Mouse (Mus musculus) intestine, postnatal 0 days (tissue): ENCODE measurements around the gene Tedc2. TPM values are rescaled to one million over a fixed set of nuclear protein-coding genes. Genes with fewer than 3 reads are reported as not detected.

ENCODE experiments used
- ATAC-seq: fragments of 200-750 bp; cut with Nextera tagmentation; 2 replicates; pipeline ENCODE4 v1.8.0; 2017; ENCODE audit warnings: mild to moderate bottlenecking, moderate TSS enrichment, moderate library complexity
- H3K27ac ChIP-seq: fragments of 300-500 bp; sonication (generic); 2 replicates; pipeline ENCODE4 v1.5.1; 2014; ENCODE audit warnings: mild to moderate bottlenecking, low read depth, low read length, moderate library complexity
- H3K27me3 ChIP-seq: fragments of 300-500 bp; sonication (generic); replicated peaks from 2 replicates; pipeline ENCODE4 v1.6.1; 2014; ENCODE audit warnings: low read length, mixed read lengths; ENCODE audit not compliant: control insufficient read depth, insufficient read depth
- H3K36me3 ChIP-seq: fragments of 300-500 bp; sonication (generic); 2 replicates; pipeline ENCODE4 v1.6.1; 2014; ENCODE audit warnings: mild to moderate bottlenecking, moderate library complexity; ENCODE audit not compliant: control insufficient read depth, insufficient read depth
- H3K4me1 ChIP-seq: fragments of 300-500 bp; sonication (generic); replicated peaks from 2 replicates; pipeline ENCODE4 v1.6.1; 2014; ENCODE audit warnings: antibody characterized with exemption, low read length, mixed read lengths; ENCODE audit not compliant: control insufficient read depth, insufficient read depth
- H3K4me2 ChIP-seq: fragments of 300-500 bp; sonication (generic); replicated peaks from 2 replicates; pipeline ENCODE4 v1.6.1; 2014; ENCODE audit warnings: low read depth, mild to moderate bottlenecking, moderate library complexity
- H3K4me3 ChIP-seq: fragments of 300-500 bp; sonication (generic); 2 replicates; pipeline ENCODE4 v1.5.1; 2014; ENCODE audit warnings: low read depth, low read length
- H3K9ac ChIP-seq: fragments of 300-500 bp; sonication (generic); 2 replicates; pipeline ENCODE4 v1.6.1; 2014; ENCODE audit warnings: mild to moderate bottlenecking, low read depth, low read length
- H3K9me3 ChIP-seq: fragments of 300-500 bp; sonication (generic); 2 replicates; pipeline ENCODE4 v1.6.1; 2016; ENCODE audit warnings: mixed run types; ENCODE audit not compliant: control insufficient read depth
- CTCF ChIP-seq: sonication (generic); IDR thresholded peaks from 2 replicates; pipeline ENCODE4 v1.5.1; 2016; ENCODE audit warnings: low read depth, mild to moderate bottlenecking, control low read depth, antibody characterized with exemption, moderate library complexity
- WGBS: fragments of 180-500 bp; shearing (Covaris S2); extraction: QIAGEN DNeasy Blood & Tissue Kit; methylation state at CpG from one replicate; pipeline ENCODE4 v1.1.7; 2014; 5-methylcytosine and 5-hydroxymethylcytosine counted together
- polyA plus RNA-seq: library from polyadenylated mRNA; unstranded; fragments of >200 nt; fragmentation: Nextera tagmentation; extraction: Ambion mirVana; gene quantifications from 2 replicates; pipeline ENCODE4 v1.2.1, GENCODE M21; 2015

Tedc2 gene
- 6.8 and 7.3 TPM in 2 replicates for polyA plus RNA-seq

DNA sequence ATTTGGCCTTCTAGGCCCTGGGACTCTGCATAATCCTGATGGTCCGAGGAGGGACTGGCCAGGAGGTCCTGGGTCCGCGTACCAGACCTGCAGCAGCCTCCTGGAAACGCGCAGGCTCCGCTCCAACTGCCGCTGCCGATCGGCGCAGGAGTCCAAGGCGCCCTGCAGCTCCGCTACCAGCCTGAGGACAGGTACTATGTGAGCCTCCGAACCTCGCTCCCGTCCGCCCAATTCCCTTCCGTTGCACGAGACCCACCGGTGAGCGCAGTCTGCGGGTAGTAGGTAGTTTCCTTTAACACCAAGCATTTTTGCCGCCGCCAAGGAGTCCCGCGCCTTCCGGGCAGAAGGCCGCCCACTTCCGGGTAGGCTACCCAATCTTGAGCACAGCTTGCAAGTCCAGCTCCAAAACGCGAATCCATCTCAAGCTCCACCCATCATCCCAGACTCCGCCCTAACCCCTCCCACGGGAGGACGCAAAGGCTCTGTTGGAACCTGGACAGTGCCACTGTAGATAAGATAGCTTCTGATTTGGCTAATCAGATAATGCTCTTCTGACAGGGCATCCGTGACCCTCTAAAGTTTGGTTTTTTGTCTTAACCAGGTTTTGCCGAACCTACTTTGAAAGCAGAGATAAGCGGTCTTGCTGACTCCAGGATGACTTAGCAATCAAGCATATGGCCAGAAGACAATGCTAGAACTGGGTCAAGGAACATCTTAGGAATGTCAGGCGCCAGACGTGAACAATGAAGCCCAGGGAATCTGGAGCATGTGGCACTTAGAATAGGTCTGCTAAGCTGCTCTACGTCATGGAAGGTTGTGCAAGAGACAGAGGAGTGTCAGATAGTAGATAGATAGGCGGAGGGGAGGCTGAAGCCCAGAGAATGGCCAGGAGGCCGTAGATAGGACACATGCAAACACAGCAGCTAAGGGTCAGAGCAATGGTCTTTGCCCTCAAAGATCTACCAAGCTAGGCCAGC is at the start of gene Tedc2:
Gene Tedc2, minus strand, starts transcription at position 417 of the 977 bp plus-strand sequence.
- Histone ChIP-seq H3K4me1 (peaks cover 5% of the 10 kb centered on the region), H3K9ac (peak within 1 kb of the TSS; percentile 71), H3K9me3 (no peaks in the 10 kb centered on the region), H3K4me2 (peak within 1 kb of the TSS; percentile 95), H3K27ac (peak within 1 kb of the TSS; percentile 70), H3K36me3 (peaks cover 47% of the 10 kb centered on the region), H3K4me3 (peak within 1 kb of the TSS; percentile 85), H3K27me3 (no peaks in the 10 kb centered on the region)
- 2% methylated on average over 41 of the region's 41 CpGs for WGBS
- no peak for TF ChIP-seq CTCF
- ATAC-seq = peak; percentile 89

DNA sequence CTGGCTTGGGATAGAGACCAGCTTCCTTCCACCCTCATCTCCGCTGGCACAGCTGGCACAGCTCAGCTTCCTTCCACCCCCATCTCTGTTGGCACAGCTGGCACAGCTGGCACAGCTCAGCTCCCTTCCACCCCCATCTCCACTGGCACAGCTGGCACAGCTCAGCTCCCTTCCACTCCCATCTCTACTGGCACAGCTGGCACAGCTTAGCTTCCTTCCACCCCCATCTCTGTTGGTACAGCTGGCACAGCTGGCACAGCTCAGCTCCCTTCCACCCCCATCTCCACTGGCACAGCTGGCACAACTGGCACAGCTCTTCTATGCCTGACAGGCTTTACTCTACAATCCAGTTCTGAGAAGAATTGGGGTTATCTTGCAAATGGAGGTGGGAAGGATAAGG is 46.5 kb upstream of the Tedc2 start:
- Histone ChIP-seq H3K4me1 (no peaks in the 10 kb centered on the region), H3K9me3 (0 out of 2 replicates have a peak, but pooled peaks cover 3% of the 10 kb centered on the region), H3K4me3 (no peak overlapping the region), H3K27me3 (no peaks in the 10 kb centered on the region), H3K9ac (no peak overlapping the region), H3K4me2 (no peak overlapping the region), H3K27ac (no peak overlapping the region), H3K36me3 (no peaks in the 10 kb centered on the region)
- WGBS = 100% methylated on average over 1 of the region's 1 CpGs
- TF ChIP-seq CTCF = no peak
- no peak for ATAC-seq

DNA sequence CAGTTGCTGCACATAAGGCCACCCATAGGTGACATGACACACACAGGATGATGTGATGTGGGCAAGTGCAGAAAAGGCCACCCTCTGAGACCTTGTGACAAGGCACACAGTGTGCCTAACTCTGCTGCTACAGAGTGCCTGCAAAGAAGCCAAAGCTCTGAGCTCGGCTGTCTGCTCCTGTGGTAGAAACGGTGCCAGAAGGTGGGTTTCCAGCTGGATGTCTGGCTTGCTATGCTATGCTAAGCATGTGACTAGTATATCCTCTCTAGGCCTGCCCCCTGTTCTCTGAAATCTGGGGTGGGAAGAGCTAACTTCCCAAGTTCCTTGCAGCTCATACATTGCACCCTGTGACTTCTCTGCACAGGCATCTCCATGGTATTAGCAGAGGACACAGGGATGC is 44.1 kb upstream of the Tedc2 start:
- ATAC-seq = no peak
- Histone ChIP-seq H3K36me3 (no peaks in the 10 kb centered on the region), H3K27ac (no peak overlapping the region), H3K4me3 (no peak overlapping the region), H3K27me3 (no peaks in the 10 kb centered on the region), H3K9me3 (no peaks in the 10 kb centered on the region), H3K9ac (no peak overlapping the region), H3K4me2 (no peak overlapping the region), H3K4me1 (no peaks in the 10 kb centered on the region)
- TF ChIP-seq CTCF = no peak
- WGBS = 64% methylated on average over 2 of the region's 2 CpGs

DNA sequence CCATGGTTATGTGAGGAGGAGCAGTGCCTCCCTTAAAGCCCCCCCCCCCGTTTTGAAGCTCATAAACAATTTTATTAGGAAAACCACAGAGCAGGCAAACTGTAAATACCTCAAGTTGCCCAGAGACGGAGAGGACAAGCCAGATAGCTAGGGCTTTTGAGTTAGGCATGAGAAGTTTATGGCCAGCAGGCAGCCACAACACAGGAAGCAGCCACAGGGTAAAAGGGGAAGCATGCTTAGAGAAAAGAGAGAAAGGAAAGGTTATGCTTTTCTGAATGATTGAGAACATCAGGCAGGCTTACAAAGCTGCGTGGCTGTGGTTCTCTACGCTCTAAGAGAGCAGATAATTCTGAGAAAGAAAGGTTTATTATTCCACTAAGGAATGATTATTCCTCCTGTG is 39.9 kb upstream of the Tedc2 start:
- no peak overlapping the region for H3K4me3 ChIP-seq
- H3K9me3 ChIP-seq = no peaks in the 10 kb centered on the region
- ATAC-seq = no peak
- 69% methylated on average over 4 of the region's 4 CpGs for WGBS
- H3K4me2 ChIP-seq = no peak overlapping the region
- no peak overlapping the region; the same call in 1 of the 2 replicates for H3K9ac ChIP-seq
- no peak for TF ChIP-seq CTCF
- no peaks in the 10 kb centered on the region for H3K4me1 ChIP-seq
- no peak overlapping the region for H3K27ac ChIP-seq
- no peaks in the 10 kb centered on the region for H3K36me3 ChIP-seq
- H3K27me3 ChIP-seq = no peaks in the 10 kb centered on the region

DNA sequence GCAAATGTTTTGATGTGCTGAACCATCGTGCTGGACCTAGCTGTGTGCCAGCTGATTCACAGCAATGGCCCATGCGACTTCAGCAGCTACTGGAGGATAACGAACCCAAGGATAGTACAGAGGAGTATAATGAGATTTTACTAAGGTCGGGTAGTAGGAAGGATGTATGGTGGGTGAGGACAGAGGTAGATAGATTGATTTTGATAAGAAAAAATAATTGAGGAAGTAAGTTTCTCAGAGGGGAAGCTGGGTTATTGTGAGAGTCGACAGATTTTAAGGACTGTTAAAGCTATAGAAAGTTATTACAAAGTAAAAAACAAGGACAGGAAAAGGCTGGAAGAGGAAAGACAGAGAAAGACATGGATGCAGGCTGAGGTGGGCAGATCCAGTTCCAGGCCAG is 39.1 kb upstream of the Tedc2 start:
- 62% methylated on average over 5 of the region's 5 CpGs for WGBS
- Histone ChIP-seq H3K4me2 (no peak overlapping the region), H3K4me1 (no peaks in the 10 kb centered on the region), H3K27ac (no peak overlapping the region), H3K36me3 (no peaks in the 10 kb centered on the region), H3K9ac (no peak overlapping the region), H3K27me3 (no peaks in the 10 kb centered on the region), H3K4me3 (no peak overlapping the region), H3K9me3 (no peaks in the 10 kb centered on the region)
- no peak for ATAC-seq
- TF ChIP-seq CTCF = no peak

DNA sequence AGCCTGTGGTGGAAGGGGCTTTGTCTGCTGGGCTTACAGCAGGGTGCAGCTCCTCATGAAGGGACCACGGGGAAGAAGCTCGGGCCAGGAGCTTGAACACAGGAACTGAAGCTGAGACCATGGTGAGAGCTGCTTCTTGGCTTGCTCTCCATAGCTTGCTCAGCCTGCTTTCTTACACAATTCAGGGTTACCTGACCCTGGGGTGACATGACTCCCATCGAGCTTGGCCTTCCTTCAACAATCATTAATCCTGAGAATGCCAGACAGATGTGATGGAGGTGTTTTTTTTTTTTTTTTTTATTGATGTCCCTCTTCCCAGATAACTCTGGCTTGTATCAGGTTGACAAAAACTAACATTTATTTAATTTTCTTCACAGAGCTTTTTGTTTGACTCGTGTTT is 38.3 kb upstream of the Tedc2 start:
- no peaks in the 10 kb centered on the region for H3K36me3 ChIP-seq
- no peaks in the 10 kb centered on the region for H3K4me1 ChIP-seq
- no peak for TF ChIP-seq CTCF
- H3K9me3 ChIP-seq = no peaks in the 10 kb centered on the region
- H3K9ac ChIP-seq = no peak overlapping the region
- no peak overlapping the region for H3K4me3 ChIP-seq
- H3K27ac ChIP-seq = no peak overlapping the region
- WGBS = 51% methylated on average over 4 of the region's 4 CpGs
- ATAC-seq = no peak
- no peak overlapping the region for H3K4me2 ChIP-seq
- no peaks in the 10 kb centered on the region for H3K27me3 ChIP-seq
